Mouse (Mus musculus): Measurements from ENCODE around the gene Slc7a1. TPM values are rescaled to one million over a fixed set of nuclear protein-coding genes. Genes with fewer than 3 reads are reported as not detected.

The Slc7a1 gene
- 25.1 and 39.0 TPM in 2 replicates for total RNA-seq (2014; fragmentation: Nextera tagmentation)
- total RNA-seq (2017): 20.8 and 23.1 TPM in 2 replicates

DNA sequence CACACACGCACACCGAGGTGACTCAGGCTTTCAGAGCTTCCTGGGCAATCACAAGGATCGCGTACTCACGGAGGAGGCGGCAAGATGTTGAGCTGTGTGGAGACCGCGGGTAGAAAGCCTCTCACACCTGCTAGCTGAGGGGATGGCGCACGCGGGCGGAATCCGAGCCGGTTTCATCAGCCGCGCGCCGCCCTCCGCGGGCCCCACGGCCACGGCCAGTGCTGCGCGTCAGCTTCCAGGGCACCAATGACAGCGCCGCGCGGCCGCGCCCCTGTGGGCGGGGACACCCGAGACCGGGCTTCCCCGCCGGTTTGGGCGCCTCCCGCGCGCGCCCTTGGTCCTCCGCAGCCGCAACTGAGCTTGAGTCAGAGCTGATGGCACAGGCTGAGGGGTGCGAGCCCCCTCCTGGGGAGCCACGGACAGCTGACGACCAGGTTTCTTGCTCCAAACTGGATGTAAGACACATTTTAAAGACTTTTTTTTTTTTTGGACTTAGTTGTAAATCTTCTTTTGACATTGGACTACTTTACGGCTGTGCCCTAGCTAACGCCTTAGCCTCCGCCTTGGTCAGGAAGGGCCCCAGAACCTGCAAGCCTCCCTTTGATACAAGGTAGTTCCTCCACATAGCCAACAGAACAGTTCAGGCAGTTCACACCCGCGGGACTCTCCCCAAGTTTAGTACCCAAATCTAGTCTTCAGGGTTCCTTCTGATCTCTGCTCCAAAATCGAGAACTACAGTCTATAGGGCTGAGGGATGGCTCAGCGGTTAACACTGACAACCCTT lies at the start of gene Slc7a1:
Gene Slc7a1, minus strand, starts transcription at position 245 of the 784 bp plus-strand sequence.
- peak; percentile 79 for ATAC-seq (replicated peaks; ENCODE audit: poor library complexity, severe bottlenecking)

DNA sequence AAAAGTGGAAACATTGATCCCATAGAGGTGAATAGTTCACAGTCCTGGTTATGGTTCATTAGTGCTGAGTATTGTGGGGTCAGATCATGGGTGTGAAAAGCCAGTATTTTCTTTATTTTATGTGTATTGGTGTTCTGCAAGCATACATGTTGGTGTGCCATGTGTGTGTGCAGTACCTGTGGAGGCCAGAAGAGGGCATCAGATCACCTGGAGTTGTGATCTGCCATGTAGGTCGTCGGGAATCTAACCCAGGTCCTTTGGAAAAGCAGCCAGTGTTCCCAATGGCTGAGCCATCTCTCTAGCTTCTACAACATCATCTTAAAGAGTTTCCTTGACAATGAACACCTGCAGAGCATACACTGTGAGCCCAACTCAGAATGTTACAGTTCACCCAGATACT lies 45.3 kb upstream of the Slc7a1 start:
- ATAC-seq (replicated peaks; ENCODE audit: poor library complexity, severe bottlenecking): no peak

DNA sequence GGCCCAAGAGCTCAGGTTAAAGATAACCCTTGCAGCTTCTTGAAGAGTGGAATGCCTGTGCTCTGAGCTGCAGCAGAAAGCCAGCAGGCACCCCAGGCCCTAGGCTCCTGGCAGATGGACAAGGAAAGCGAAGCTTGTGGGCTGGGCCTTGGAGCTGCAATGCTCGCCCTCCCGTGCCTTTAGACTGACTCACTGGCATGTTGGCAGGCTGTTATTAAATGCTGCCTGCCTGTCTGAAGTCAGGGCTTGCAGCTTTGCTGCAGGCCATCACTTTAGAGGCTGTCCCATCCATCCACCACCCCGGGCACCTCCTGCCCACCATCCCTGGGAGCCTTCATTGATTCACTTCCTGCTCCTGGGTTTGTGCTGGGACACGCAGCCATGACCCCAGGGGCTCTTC lies 44.0 kb upstream of the Slc7a1 start:
- ATAC-seq (replicated peaks; ENCODE audit: poor library complexity, severe bottlenecking): no peak

DNA sequence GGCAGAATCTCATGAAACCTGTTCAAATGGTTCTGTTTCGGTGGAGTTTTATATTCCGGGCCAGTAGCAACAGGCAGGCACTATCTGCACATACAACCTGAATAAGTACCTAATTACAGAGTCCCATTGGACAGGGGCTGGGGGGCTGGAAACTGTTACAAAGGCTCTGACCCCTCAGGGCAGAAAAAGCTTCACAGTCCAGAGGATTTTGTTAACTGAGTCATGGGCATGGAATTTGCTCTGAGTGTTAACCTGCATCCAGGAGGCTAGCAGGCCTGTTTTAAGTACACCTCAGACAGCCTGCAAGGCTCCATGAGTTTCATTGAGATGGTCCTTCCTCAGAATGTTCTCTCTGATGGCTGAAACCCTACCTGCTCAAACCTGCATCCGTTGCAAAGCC lies 36.0 kb upstream of the Slc7a1 start:
- no peak for ATAC-seq (replicated peaks; ENCODE audit: poor library complexity, severe bottlenecking)

DNA sequence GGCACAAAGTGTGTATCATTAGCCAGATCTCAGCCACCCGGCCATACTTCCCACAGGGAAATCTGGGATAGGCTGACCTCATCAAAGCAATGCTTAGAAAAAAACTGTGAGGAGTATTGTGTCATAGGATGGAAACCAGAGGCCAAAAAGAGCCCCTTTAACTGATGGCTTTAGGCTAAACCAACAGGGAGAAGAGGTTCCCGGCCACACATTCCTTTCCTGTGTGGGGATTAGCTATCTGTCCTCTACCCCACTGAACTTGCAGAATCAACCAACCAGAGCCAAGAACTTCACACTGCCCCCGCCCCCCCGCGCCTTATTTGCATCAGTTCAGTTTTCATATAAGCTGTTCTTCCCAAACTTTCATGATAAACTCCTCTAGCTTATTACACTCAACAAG lies 32.4 kb upstream of the Slc7a1 start:
- ATAC-seq (replicated peaks; ENCODE audit: poor library complexity, severe bottlenecking): no peak

DNA sequence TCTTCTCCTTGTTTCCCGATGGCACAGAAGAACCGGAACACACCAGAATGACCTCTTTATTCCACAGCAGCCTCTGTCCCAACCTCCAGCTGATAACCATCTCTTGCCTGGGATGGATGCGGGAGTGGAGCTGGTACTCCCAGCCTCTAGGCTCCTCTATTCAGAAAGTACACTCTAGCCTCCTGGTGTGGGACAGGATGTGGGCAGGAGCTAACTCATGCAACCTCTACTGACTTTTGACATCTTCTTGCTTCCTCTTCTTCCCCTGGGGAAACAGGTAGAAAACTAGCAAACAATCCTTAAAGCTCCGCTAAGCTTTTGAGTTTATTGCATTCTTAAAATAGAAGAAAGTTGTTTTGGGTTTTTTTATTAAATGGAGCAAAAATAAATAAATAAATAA lies 29.1 kb upstream of the Slc7a1 start:
- peak; percentile 74 for ATAC-seq (replicated peaks; ENCODE audit: poor library complexity, severe bottlenecking)

DNA sequence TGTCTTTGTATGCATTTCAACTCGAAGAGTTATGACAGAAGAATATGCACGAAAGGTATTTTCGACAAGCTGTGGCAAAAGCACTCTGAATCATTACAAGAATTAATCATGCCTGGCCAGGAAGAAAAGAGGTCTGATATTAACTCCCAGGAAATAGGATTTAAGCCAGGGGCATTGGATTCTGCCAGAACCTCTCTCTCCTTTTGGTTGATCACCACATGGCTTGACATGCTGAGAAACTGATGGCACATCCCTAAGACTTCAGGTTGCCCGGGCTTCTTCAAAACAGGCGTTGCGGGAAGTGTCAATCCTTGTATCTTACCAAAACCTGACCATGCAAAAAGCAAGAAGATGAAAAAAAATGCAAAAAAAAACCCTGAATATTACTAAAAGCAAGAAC lies 25.4 kb upstream of the Slc7a1 start:
- no peak for ATAC-seq (replicated peaks; ENCODE audit: poor library complexity, severe bottlenecking)

DNA sequence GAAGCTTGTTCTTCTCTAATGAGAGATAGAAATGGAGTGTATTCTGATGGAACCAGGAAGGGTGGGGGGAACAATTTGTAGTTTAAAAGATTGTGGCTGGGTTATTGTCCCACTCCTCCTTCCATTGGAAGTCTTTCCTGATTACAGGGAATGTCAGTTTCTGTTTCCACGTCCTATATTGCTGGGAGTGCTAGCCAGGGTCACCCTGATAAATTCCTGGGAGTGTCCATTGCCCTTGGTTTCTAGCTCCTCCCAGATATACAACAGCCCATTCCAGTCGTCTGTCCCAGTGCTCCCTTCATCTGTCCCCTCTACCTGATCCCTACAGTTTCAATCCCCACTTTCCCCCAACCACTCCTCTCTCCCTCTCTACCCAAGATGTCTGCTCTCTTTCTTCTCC lies 21.6 kb upstream of the Slc7a1 start:
- ATAC-seq (replicated peaks; ENCODE audit: poor library complexity, severe bottlenecking): no peak

DNA sequence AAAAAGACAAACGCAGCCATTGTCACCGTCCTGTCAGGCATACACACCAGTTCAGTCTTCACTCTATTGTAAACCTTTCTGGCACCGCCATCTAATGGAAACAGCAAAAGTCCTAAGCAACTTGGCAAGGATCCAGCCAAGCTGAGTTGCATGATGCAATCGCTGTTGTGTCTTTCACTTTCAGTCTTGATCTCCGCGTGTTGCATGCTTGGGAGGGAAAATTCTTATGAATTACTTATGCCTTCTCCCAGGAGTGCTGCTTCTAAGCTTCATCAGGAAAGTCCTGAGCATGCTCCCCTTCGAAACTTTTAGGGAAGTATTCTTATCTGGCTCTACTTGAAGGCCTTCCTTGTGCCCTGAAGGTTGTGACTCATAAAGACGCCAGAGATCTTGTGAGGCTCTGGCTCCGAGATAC lies 19.4 kb upstream of the Slc7a1 start:
- peak; percentile 71 for ATAC-seq (replicated peaks; ENCODE audit: poor library complexity, severe bottlenecking)

DNA sequence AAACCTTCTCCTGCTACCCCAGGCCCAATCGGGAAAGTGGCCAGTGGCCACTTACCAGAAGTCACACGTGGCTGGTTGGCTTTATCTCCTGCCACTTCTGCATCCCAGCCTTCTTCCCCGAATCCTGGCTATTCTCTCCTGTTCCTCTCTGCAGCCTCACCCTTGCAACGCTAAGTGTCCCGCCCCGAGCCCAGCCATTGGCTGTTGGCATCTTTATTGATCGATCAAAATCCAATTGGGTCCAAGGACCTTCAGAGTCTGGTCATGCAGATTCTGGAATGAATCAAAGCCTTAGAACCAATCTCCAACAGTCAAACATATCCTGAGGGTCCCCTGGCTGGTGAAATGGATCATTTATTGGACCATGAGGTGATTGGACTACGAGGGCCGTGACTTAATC lies 18.7 kb upstream of the Slc7a1 start:
- no peak for ATAC-seq (replicated peaks; ENCODE audit: poor library complexity, severe bottlenecking)

DNA sequence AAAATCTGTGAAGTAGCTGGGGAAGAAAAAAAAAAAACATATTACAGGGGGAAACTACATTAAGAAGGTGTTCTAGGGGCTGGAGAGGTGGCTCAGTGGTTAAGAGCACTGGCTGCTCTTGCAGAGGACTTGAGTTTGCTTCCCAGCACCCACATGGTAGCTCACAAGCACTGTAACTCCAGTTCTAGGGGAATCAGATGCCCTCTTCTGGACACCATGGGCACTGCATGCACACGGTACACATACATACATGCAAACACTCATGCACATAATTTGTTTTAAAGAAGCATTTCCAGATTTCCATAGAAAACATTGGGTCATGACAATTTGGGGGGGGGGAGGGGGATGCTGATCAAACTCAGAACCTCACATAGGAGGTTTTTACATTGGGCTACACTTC lies 18.1 kb upstream of the Slc7a1 start:
- ATAC-seq (replicated peaks; ENCODE audit: poor library complexity, severe bottlenecking): no peak

DNA sequence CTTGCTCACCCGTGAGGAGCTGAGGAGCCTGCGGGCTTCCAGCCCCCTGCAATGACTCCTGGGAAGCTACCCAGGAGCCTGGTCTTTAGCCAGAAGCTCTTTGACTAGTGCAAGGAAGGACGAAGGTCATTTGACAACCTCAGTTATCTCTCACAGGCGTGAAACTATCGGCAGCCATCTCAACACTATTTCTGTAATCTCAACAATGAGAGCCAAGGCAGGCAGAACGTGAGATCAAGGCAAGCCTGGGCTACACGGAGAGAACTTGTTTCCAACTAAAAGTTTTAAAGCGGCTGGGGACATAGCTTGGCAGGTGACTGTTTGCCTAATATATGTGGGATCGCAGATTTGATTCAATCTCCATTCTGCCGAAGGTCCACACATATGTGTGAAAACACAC lies 16.8 kb upstream of the Slc7a1 start:
- ATAC-seq (replicated peaks; ENCODE audit: poor library complexity, severe bottlenecking): no peak

DNA sequence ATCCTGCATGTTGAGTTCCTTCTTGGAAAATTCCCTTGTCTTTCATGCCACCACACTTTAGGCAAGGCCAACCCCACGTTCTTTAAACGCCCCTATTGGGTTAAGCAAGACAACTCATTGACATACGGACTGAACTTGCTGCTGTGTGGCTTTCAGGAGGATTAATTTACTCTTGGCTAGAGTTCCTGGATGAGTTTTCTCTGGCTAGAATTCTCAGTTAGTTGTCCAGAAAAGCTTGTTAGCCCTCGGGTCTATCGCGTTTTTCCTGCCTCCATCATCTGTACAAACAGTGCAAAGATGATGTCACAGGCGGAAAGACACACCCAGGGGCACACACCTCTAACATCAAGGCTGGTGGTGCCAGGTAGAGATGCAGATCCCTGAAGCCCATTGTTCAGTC lies 14.5 kb upstream of the Slc7a1 start:
- no peak for ATAC-seq (replicated peaks; ENCODE audit: poor library complexity, severe bottlenecking)

DNA sequence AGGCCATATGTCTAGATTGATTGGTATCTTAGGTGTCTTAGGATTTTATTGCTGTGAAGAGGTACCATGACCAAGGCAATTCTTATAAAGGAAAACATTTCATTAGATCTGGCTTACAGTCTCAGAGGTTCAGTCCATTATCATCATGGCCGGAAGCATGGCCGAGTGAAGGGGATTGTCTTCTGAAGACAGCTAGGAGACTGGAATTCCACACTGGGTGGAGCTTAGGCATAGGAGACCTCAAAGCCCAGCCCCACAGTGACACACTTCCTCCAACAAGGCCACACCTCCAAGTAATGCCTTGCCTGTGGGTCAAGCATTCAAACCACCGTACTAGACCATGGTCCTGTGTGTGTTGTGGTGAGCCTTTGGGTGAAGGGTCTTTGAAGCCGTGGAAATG lies 12.8 kb upstream of the Slc7a1 start:
- no peak for ATAC-seq (replicated peaks; ENCODE audit: poor library complexity, severe bottlenecking)

DNA sequence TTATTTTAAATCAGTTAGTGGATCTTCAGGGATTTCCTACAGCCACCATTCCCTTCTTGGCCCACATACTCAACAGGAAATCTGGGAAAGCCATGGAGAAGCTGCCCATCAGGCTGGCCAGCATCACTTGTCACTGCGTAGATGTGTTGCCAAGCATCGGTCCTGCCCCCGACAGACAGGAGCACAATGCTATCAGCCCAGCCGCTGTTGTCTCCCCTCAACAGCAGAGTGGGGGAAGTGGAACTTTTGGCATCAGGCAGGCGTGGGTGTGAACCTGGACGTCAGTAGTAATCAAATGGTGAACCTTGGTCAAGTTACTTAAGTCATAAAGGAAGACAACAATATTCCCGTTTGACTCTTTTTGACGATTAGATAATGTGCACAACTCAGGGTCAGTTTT lies 9.8 kb upstream of the Slc7a1 start:
- no peak for ATAC-seq (replicated peaks; ENCODE audit: poor library complexity, severe bottlenecking)

DNA sequence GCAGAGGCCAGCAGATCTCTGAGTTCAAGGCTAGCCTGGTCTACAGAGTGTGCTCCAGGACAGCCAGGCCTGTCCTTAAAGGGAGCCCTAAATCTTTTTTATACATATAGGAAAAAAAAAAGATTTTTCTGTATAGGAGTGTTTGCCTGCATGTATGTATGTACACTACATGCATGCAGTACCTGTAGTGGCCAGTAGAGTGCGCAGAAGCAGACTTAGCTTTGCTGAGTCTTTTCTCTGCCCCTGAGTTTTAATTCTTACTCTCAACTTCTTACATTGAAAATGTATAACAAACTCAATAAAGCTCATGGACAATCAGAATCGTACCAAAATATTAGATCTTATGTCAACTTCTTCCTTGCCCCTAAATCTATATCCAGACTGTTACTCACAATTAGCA lies 7.2 kb upstream of the Slc7a1 start:
- ATAC-seq (replicated peaks; ENCODE audit: poor library complexity, severe bottlenecking): no peak

DNA sequence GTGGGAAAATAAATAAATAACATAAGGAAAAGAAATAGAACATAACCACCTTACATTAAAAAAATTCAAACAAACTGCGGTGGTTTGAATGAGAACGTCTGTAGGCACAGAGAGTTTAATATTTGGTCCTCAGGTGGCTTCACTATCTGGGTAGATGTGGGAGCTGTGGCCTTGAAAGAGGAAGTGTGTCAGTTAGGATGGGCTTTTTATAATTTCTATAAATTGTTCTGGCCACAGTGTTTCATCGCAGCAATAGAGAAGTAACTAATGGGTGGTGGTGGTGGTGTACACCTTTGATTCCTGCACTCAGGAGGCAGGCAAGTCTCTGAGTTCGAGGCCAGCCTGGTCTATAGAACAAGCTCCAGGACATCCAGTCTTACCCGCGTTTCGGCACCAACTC lies 4.8 kb upstream of the Slc7a1 start:
- peak; percentile 36; the same call in 1 of the 2 replicates for ATAC-seq (replicated peaks; ENCODE audit: poor library complexity, severe bottlenecking)

DNA sequence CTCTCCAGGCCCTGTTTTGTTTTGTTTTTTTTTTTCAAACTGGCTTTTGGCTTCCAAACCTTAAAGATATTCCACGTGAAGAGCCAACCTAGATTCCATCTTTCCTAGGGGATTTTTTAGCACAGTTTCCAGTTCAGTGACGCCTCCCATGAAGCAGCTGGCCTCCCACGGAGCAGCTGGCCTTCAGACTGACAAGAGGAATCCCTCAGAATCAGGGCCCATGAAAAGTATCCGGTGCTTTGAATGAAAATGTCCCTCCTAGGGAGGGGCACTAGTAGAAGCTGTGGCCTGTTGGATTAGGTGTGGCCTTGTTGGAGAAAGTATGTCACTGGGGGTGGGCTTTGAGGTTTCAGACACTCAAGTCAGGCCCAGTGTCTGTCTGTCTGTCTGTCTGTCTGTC lies 2.9 kb upstream of the Slc7a1 start:
- no peak for ATAC-seq (replicated peaks; ENCODE audit: poor library complexity, severe bottlenecking)

DNA sequence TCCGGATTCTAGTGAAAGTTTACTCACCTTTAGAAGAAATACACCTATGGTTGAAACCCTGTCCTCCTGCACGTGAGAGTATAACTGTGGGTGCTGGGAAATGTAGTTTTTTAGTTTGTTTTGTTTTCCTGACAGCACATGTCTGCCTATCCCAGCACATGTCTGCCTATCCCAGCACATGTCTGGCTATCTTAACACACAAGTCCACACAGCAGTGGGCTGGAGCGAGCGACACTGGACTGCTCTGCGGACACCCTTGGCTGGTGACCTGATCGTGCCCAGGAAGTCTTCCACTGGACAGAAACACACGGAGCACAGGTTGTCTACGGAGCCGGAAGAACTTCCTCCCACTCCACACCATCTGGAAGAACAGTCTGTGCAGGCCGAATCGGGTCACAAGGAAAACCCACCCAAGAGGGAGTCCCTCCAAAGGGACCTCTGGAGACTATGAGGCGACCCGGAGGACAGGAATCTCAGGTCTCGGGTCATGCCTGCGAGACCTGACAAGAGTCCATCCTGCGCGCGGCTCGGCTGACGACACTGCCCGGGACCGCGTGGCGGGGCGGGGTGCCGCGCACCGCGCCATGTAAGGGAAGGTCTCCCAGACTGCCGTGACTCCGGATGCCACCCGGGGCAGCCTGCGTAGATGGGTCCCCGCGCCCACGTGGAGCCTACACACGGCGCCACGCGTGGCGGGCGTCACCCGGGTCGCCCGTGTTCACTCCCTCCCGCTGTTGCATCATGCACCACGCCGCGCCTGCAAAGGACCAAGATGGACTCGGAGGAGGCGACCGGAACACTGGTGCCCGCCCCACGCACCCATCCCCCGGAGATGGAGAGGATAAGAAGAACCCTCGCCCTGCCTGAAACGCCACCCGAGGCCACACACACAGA lies 691 bp downstream of the Slc7a1 start:
- peak; percentile 71 for ATAC-seq (replicated peaks; ENCODE audit: poor library complexity, severe bottlenecking)

DNA sequence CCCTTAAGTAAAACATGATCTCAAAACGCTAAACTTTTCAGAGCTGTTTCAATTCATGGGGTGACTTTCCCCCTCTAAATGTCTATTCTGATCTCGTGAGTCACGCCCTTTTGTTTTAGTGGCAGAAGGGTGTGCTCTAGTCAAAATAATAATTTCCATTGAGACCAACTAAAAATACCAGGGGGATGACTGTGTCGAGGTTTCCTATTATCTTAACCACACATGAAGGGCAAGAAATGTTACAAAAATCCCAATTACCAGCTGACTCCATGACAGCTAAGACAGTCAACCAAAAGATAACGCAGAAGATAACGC lies 1.3 kb downstream of the Slc7a1 start:
- no peak for ATAC-seq (replicated peaks; ENCODE audit: poor library complexity, severe bottlenecking)

DNA sequence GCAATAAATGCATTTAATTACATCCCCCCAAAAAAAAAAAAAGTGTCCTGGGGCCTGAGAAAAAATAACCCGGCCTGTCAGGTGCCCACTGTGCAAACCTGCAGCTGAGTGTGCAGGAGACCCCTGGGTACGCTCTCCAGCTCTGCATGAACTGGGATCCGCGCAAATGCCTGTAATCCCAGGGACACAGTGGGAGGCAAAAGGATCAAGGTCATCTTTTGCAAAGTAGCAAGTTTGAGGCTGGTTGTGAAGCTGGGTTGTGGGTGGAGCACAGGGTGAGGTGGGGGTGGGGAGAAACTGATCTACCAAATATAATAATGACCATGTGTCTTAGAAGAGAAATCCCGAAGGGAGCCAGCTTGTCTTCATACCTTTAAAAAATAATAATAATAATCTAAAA lies 1.8 kb downstream of the Slc7a1 start:
- ATAC-seq (replicated peaks; ENCODE audit: poor library complexity, severe bottlenecking): no peak

DNA sequence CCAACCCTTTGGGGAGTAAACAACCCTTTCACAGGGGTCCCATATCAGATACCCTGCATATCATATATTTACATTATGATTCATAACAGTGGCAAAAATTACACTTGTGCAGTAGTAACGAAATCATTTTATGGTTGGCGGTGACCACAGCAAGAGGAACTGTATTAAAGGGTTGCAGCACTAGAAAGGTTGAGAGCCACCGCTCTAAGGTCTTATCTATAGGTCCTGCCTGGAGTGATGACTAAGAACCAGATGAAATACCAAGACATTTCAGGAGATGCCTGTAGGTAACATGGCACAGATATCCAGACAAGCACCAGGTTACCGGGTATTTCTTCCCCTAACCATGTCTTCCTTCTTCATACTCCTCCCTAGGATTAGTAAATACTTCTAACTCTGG lies 2.3 kb downstream of the Slc7a1 start:
- ATAC-seq (replicated peaks; ENCODE audit: poor library complexity, severe bottlenecking): no peak

Measured in granulocyte monocyte progenitor cell, adult 5-6 weeks (primary cell).